Mouse (Mus musculus) liver, embryonic 16.5 days (tissue): ENCODE data around the gene Kif24. TPM values are rescaled to one million over a fixed set of nuclear protein-coding genes. Genes with fewer than 3 reads are reported as not detected.

Experiments
- ATAC-seq: fragments of 200-750 bp; cut with Nextera tagmentation; 2 replicates; pipeline ENCODE4 v1.8.0; 2017; ENCODE audit warnings: low read depth, mild to moderate bottlenecking, moderate number of reproducible peaks, moderate library complexity
- H3K27ac ChIP-seq: fragments of 300-500 bp; sonication (generic); 2 replicates; pipeline ENCODE4 v1.5.1; 2014; ENCODE audit warnings: mild to moderate bottlenecking, low read length
- H3K27me3 ChIP-seq: fragments of 300-500 bp; sonication (generic); 2 replicates; pipeline ENCODE4 v1.6.1; 2014; ENCODE audit warnings: low read depth, low read length, mixed read lengths; ENCODE audit not compliant: control insufficient read depth, insufficient read depth
- H3K36me3 ChIP-seq: fragments of 300-500 bp; sonication (generic); 2 replicates; pipeline ENCODE4 v1.6.1; 2014; ENCODE audit warnings: mild to moderate bottlenecking; ENCODE audit not compliant: control insufficient read depth, insufficient read depth
- H3K4me1 ChIP-seq: fragments of 300-500 bp; sonication (generic); 2 replicates; pipeline ENCODE4 v1.6.1; 2014; ENCODE audit warnings: low read depth, low read length, mixed read lengths; ENCODE audit not compliant: control insufficient read depth
- H3K4me2 ChIP-seq: fragments of 300-500 bp; sonication (generic); 2 replicates; pipeline ENCODE4 v1.6.1; 2014; ENCODE audit warnings: low read depth, low read length, mixed read lengths
- H3K4me3 ChIP-seq: fragments of 300-500 bp; sonication (generic); 2 replicates; pipeline ENCODE4 v1.5.1; 2014; ENCODE audit warnings: low read depth, mild to moderate bottlenecking, low read length
- H3K9ac ChIP-seq: fragments of 300-500 bp; sonication (generic); 2 replicates; pipeline ENCODE4 v1.6.1; 2014; ENCODE audit warnings: low read depth, low read length
- H3K9me3 ChIP-seq: fragments of 300-500 bp; sonication (generic); replicated peaks from 2 replicates; pipeline ENCODE4 v1.6.1; 2016; ENCODE audit warnings: low read length; ENCODE audit not compliant: control insufficient read depth
- WGBS: fragments of 180-500 bp; shearing (Covaris S2); extraction: QIAGEN DNeasy Blood & Tissue Kit; methylation state at CpG from one replicate; pipeline ENCODE4 v1.1.7; 2014; ENCODE audit not compliant: insufficient replicate concordance; 5-methylcytosine and 5-hydroxymethylcytosine counted together
- polyA plus RNA-seq: library from polyadenylated mRNA; unstranded; fragments of >200 nt; fragmentation: Nextera tagmentation; extraction: Ambion mirVana; gene quantifications from 2 replicates; pipeline ENCODE4 v1.2.1, GENCODE M21; 2015

Gene Kif24
- polyA plus RNA-seq, 1 experiment from 2014 or later = 4.9 TPM

- peak; percentile 32; the same call in 1 of the 2 replicates for ATAC-seq
- H3K27ac ChIP-seq = peak overlapping the region; percentile 93
- peaks cover 27% of the 10 kb centered on the region for H3K36me3 ChIP-seq
- peaks cover 33% of the 10 kb centered on the region for H3K4me1 ChIP-seq
- 36% methylated on average over 1 of the region's 1 CpGs for WGBS
- H3K9ac ChIP-seq = peak overlapping the region; percentile 23; the same call in 1 of the 2 replicates
- H3K9me3 ChIP-seq = no peaks in the 10 kb centered on the region
- no peaks in the 10 kb centered on the region for H3K27me3 ChIP-seq
- no peak overlapping the region for H3K4me3 ChIP-seq
- H3K4me2 ChIP-seq = no peak overlapping the region; the same call in 1 of the 2 replicates
Measured at GRCm38 (mm10) chr4:41386412-41386975, 78.2 kb downstream of the Kif24 start.

- Histone ChIP-seq H3K36me3 (peaks cover 35% of the 10 kb centered on the region), H3K4me2 (no peak overlapping the region), H3K4me3 (no peak overlapping the region), H3K27me3 (no peaks in the 10 kb centered on the region), H3K9ac (no peak overlapping the region), H3K4me1 (peaks cover 12% of the 10 kb centered on the region), H3K9me3 (no peaks in the 10 kb centered on the region), H3K27ac (peak overlapping the region; percentile 15; the same call in 1 of the 2 replicates)
- ATAC-seq = peak; percentile 67
- WGBS = 45% methylated on average over 5 of the region's 5 CpGs
Measured at GRCm38 (mm10) chr4:41381213-41381950, 83.3 kb downstream of the Kif24 start.

- peaks cover 6% of the 10 kb centered on the region for H3K4me1 ChIP-seq
- no peaks in the 10 kb centered on the region for H3K27me3 ChIP-seq
- H3K9me3 ChIP-seq = no peaks in the 10 kb centered on the region
- H3K27ac ChIP-seq = no peak overlapping the region
- H3K4me3 ChIP-seq = no peak overlapping the region
- peaks cover 30% of the 10 kb centered on the region for H3K36me3 ChIP-seq
- no peak overlapping the region for H3K9ac ChIP-seq
- no peak for ATAC-seq
- no peak overlapping the region for H3K4me2 ChIP-seq
Measured at GRCm38 (mm10) chr4:41377567-41377966, 87.1 kb downstream of the Kif24 start.

- H3K27ac ChIP-seq = no peak overlapping the region
- H3K27me3 ChIP-seq = no peaks in the 10 kb centered on the region
- no peaks in the 10 kb centered on the region; the same call in none of the 2 replicates for H3K36me3 ChIP-seq
- 79% methylated on average over 9 of the region's 9 CpGs for WGBS
- H3K9me3 ChIP-seq = no peaks in the 10 kb centered on the region
- no peak overlapping the region for H3K4me2 ChIP-seq
- H3K4me3 ChIP-seq = no peak overlapping the region
- no peak for ATAC-seq
- H3K9ac ChIP-seq = no peak overlapping the region
- peaks cover 3% of the 10 kb centered on the region; the same call in 1 of the 2 replicates for H3K4me1 ChIP-seq
Measured at GRCm38 (mm10) chr4:41369702-41370437, 94.8 kb downstream of the Kif24 start.

- 66% methylated on average over 4 of the region's 4 CpGs for WGBS
- no peak overlapping the region for H3K4me3 ChIP-seq
- no peaks in the 10 kb centered on the region for H3K9me3 ChIP-seq
- no peak overlapping the region for H3K9ac ChIP-seq
- no peaks in the 10 kb centered on the region for H3K27me3 ChIP-seq
- H3K4me2 ChIP-seq = no peak overlapping the region
- no peaks in the 10 kb centered on the region; the same call in none of the 2 replicates for H3K36me3 ChIP-seq
- ATAC-seq = peak; percentile 74
- peaks cover 3% of the 10 kb centered on the region; the same call in 1 of the 2 replicates for H3K4me1 ChIP-seq
- H3K27ac ChIP-seq = no peak overlapping the region
Measured at GRCm38 (mm10) chr4:41368198-41368597, 96.5 kb downstream of the Kif24 start.

DNA sequence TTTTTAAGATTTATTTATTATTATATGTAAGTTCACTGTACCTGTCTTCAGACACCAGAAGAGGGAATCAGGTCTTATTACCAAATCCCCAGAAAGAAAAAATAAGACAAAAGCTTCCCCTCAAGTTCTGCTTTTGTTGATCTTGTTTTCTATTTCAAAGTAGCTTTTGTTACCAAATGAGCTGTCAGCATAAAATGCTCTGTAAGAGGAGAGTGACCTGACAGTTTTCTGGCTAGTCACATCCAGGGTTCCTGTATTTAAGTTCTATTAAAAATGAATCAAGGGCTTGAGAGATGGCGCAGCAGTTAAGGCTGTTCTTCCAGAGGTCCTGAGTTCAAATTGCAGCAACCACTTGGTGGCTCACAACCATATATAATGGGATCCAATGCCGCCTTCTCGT is 103.6 kb downstream of the Kif24 start:
- no peaks in the 10 kb centered on the region for H3K9me3 ChIP-seq
- H3K4me1 ChIP-seq = no peaks in the 10 kb centered on the region
- WGBS = 87% methylated on average over 3 of the region's 3 CpGs
- no peak overlapping the region for H3K9ac ChIP-seq
- H3K4me3 ChIP-seq = no peak overlapping the region
- ATAC-seq = no peak
- H3K27ac ChIP-seq = no peak overlapping the region
- no peaks in the 10 kb centered on the region for H3K27me3 ChIP-seq
- H3K36me3 ChIP-seq = no peaks in the 10 kb centered on the region
- H3K4me2 ChIP-seq = no peak overlapping the region

- no peak for ATAC-seq
- Histone ChIP-seq H3K4me3 (no peak overlapping the region), H3K27ac (no peak overlapping the region), H3K4me2 (no peak overlapping the region), H3K9me3 (no peaks in the 10 kb centered on the region), H3K9ac (no peak overlapping the region), H3K27me3 (no peaks in the 10 kb centered on the region), H3K36me3 (peaks cover 5% of the 10 kb centered on the region), H3K4me1 (no peaks in the 10 kb centered on the region)
- 80% methylated on average over 7 of the region's 7 CpGs for WGBS
Measured at GRCm38 (mm10) chr4:41359358-41359757, 105.3 kb downstream of the Kif24 start.

DNA sequence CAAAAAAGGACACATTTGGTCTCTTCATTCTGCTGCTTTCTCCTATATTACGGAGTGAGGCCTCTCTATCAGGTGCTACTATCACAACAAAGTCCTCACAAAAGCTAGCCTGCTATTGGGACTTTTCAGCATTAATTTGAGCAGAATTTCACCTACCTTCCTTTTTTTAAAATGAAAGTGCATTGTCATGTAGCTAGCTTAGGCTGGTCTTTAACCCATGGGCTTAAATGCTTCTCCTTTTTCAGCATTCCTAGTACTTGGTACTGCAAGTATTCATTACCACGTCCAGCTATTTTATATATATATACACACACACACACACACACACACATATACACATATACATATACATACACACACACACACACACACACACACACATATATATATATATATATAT is 106.0 kb downstream of the Kif24 start:
- Histone ChIP-seq H3K36me3 (peaks cover 5% of the 10 kb centered on the region), H3K4me1 (no peaks in the 10 kb centered on the region; the same call in 1 of the 2 replicates), H3K9me3 (no peaks in the 10 kb centered on the region), H3K27ac (no peak overlapping the region), H3K27me3 (no peaks in the 10 kb centered on the region), H3K9ac (no peak overlapping the region), H3K4me2 (no peak overlapping the region), H3K4me3 (no peak overlapping the region)
- WGBS = 74% methylated on average over 2 of the region's 2 CpGs
- no peak for ATAC-seq

GRCm38 (mm10) chr4:41357154-41357553 is 107.5 kb downstream of the Kif24 start:
- Histone ChIP-seq H3K9ac (no peak overlapping the region), H3K27me3 (no peaks in the 10 kb centered on the region)

More at GRCm38 (mm10) chr4:41357154-41357553, 107.5 kb downstream of the Kif24 start:
- H3K4me3 ChIP-seq = no peak overlapping the region
- H3K36me3 ChIP-seq = peaks cover 5% of the 10 kb centered on the region
- H3K4me2 ChIP-seq = no peak overlapping the region
- H3K4me1 ChIP-seq = peaks cover 12% of the 10 kb centered on the region
- whole genome bisulfite sequencing = 75% methylated on average over 2 of the region's 2 CpGs
- H3K27ac ChIP-seq = no peak overlapping the region
- no peaks in the 10 kb centered on the region for H3K9me3 ChIP-seq
- ATAC-seq = no peak
